In genomic region chr6:135559501-135559907, GRCm38 (mm10) we compare ENCODE assay signal across 8 mouse cellular contexts.
A peak's percentile ranks its signal among the peaks of the same experiment; 100 is the strongest.
DNase-seq lines count a peak whose midpoint lies in the region; ATAC-seq lines count a peak whose summit lies in the region.

No protein-coding gene starts in this region.

- no peaks in the 10 kb centered on the region for H3K9me3 ChIP-seq in midbrain, embryonic 13.5 days
- no peaks in the 10 kb centered on the region for H3K9me3 ChIP-seq in midbrain, embryonic 11.5 days (ENCODE audit: control insufficient read depth, low read length)
- H3K9me3 ChIP-seq in forebrain, embryonic 15.5 days, result no peaks in the 10 kb centered on the region
- no peaks in the 10 kb centered on the region for H3K9me3 ChIP-seq in lung, embryonic 15.5 days

- no peak overlapping the region for H3K9ac ChIP-seq in midbrain, embryonic 13.5 days (replicated peaks)
- H3K9ac ChIP-seq in midbrain, embryonic 11.5 days (ENCODE audit: low read length), result no peak overlapping the region
- no peak overlapping the region for H3K9ac ChIP-seq in forebrain, embryonic 15.5 days (replicated peaks)
- H3K9ac ChIP-seq in lung, embryonic 15.5 days, result no peak overlapping the region

- ATAC-seq in midbrain, embryonic 13.5 days, result peak; percentile 98
- ATAC-seq in midbrain, embryonic 11.5 days (ENCODE audit: low FRiP score), result no peak
- ATAC-seq in forebrain, embryonic 15.5 days (replicated peaks), result peak; percentile 99
- ATAC-seq in lung, embryonic 15.5 days (ENCODE audit: borderline replicate concordance, extremely low read depth, low FRiP score, low TSS enrichment), result peak; percentile 93
- no peak for ATAC-seq in monocyte, adult 5-6 weeks (replicated peaks; ENCODE audit: insufficient number of reproducible peaks, low FRiP score, low TSS enrichment, poor library complexity, severe bottlenecking)

- no peak for DNase-seq in midbrain, embryonic 11.5 days (ENCODE audit: low spot score, missing footprints)
- DNase-seq in heart, postnatal 25 days (ENCODE audit: low spot score), result peak; percentile 55
- DNase-seq in layer of hippocampus, adult 11-12 months (ENCODE audit: low spot score), result peak; percentile 83
- peak; percentile 69 to 80 for DNase-seq in right cerebral cortex, postnatal 36 days (ENCODE audit: low spot score in 2 of 2)

- H3K27ac ChIP-seq in midbrain, embryonic 13.5 days, result peak overlapping the region; percentile 16; the same call in 1 of the 2 replicates
- no peak overlapping the region for H3K27ac ChIP-seq in midbrain, embryonic 11.5 days (ENCODE audit: low read depth, low read length)
- H3K27ac ChIP-seq in forebrain, embryonic 15.5 days (replicated peaks), result peak overlapping the region; percentile 77
- H3K27ac ChIP-seq in lung, embryonic 15.5 days, result peak overlapping the region; percentile 76

- H3K4me3 ChIP-seq in midbrain, embryonic 13.5 days (replicated peaks), result no peak overlapping the region
- no peak overlapping the region for H3K4me3 ChIP-seq in midbrain, embryonic 11.5 days (ENCODE audit: low read depth, low read length)
- no peak overlapping the region for H3K4me3 ChIP-seq in forebrain, embryonic 15.5 days
- no peak overlapping the region for H3K4me3 ChIP-seq in lung, embryonic 15.5 days

- 54% methylated on average over 5 of the region's 5 CpGs for WGBS in midbrain, embryonic 13.5 days
- 93% methylated on average over 5 of the region's 5 CpGs for WGBS in midbrain, embryonic 11.5 days
- WGBS in forebrain, embryonic 15.5 days, result 13% methylated on average over 5 of the region's 5 CpGs
- 29% methylated on average over 5 of the region's 5 CpGs for WGBS in lung, embryonic 15.5 days

- no peaks in the 10 kb centered on the region for H3K36me3 ChIP-seq in midbrain, embryonic 13.5 days
- no peaks in the 10 kb centered on the region for H3K36me3 ChIP-seq in midbrain, embryonic 11.5 days (ENCODE audit: control insufficient read depth, insufficient read depth, low read length)
- H3K36me3 ChIP-seq in forebrain, embryonic 15.5 days, result no peaks in the 10 kb centered on the region
- no peaks in the 10 kb centered on the region for H3K36me3 ChIP-seq in lung, embryonic 15.5 days

- intact Hi-C loops in heart, postnatal 25 days (cut with DNase I), result no loop called here

- peaks cover 17% of the 10 kb centered on the region for H3K4me1 ChIP-seq in midbrain, embryonic 13.5 days (replicated peaks)
- H3K4me1 ChIP-seq in midbrain, embryonic 11.5 days (ENCODE audit: control insufficient read depth, insufficient read depth, low read length), result no peaks in the 10 kb centered on the region
- H3K4me1 ChIP-seq in forebrain, embryonic 15.5 days, result peaks cover 27% of the 10 kb centered on the region
- H3K4me1 ChIP-seq in lung, embryonic 15.5 days, result peaks cover 17% of the 10 kb centered on the region

- H3K4me2 ChIP-seq in midbrain, embryonic 13.5 days (replicated peaks), result no peak overlapping the region
- H3K4me2 ChIP-seq in midbrain, embryonic 11.5 days, result no peak overlapping the region
- peak overlapping the region; percentile 16; the same call in 1 of the 2 replicates for H3K4me2 ChIP-seq in forebrain, embryonic 15.5 days (replicated peaks)
- no peak overlapping the region for H3K4me2 ChIP-seq in lung, embryonic 15.5 days

- no peaks in the 10 kb centered on the region for H3K27me3 ChIP-seq in midbrain, embryonic 13.5 days
- H3K27me3 ChIP-seq in midbrain, embryonic 11.5 days (ENCODE audit: control insufficient read depth, insufficient read depth, low read length), result no peaks in the 10 kb centered on the region
- H3K27me3 ChIP-seq in forebrain, embryonic 15.5 days, result no peaks in the 10 kb centered on the region
- no peaks in the 10 kb centered on the region for H3K27me3 ChIP-seq in lung, embryonic 15.5 days

Comparison
In these comparisons a context has a peak if more than half of its experiments do, and no peak if none do; other contexts are left out.
1. ATAC-seq: peak in midbrain, embryonic 13.5 days (single experiment), forebrain, embryonic 15.5 days (single experiment) and lung, embryonic 15.5 days (single experiment); none in midbrain, embryonic 11.5 days (single experiment) and monocyte, adult 5-6 weeks (single experiment).